Mouse (Mus musculus) kidney, adult 2 months (tissue): ENCODE results near the gene Cox4i2.

ENCODE experiments used
- CTCF ChIP-seq: fragments of 200-500 bp; conservative IDR thresholded peaks from 2 replicates; pipeline ENCODE4 v1.5.1; 2011; ENCODE audit warnings: low read depth, mild to moderate bottlenecking, control low read depth, low read length, moderate library complexity, mixed read lengths; ENCODE audit not compliant: insufficient read depth, insufficient read length
- POLR2A ChIP-seq: fragments of 200-500 bp; IDR thresholded peaks from one replicate; pipeline ENCODE4 v1.6.1; 2011; ENCODE audit warnings: low read depth, low read length, control low read depth

DNA sequence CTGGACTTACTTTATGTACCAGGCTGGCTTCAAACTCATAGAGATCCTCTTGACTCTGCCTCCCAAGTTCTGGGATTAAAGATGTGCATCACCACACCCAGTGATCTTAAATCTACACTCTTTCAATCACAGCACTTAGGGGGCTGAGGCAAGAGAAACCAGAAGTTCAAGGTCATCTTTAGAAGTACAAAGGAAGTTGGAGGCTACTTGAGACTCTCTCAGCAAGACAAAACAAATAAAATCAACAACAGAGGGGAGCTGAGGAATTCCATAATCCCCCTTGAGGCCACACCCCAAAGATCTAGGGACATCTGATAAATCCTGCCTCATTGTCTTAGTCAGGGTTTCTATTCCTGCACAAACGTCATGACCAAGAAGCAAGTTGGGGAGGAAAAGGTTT, 18.3 kb downstream of the Cox4i2 start:
- TF ChIP-seq CTCF (no peak), POLR2A (no peak)
